Mouse (Mus musculus): ENCODE data around the gene Thap7.
"Not testable (repeated sequence)": the region's sequence is repeated elsewhere in the genome, so short reads cannot be mapped to it uniquely, and the experiment has no call there.

The Thap7 gene

DNA sequence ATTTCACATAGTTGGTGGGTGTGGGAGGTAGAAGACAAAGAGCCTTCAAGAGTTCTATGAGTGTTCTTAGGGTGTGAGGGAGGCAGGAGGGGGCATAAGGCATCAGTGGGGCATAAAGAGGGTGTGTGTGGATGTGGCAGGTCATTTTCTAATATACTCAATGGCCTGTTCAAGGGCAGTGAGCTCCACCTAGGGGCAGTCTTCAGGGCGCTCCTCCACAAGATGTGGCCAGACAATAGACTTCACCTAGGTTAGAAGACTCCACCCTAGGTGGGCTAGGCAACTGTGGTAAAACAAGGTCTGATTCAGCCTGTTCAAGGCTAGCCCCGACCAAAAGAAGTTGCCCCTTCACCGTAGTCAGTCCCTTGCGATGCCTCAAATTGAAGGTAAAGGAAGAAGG lies 1.3 kb upstream of the Thap7 start:
- ATAC-seq (ENCODE audit: low TSS enrichment): no peak

DNA sequence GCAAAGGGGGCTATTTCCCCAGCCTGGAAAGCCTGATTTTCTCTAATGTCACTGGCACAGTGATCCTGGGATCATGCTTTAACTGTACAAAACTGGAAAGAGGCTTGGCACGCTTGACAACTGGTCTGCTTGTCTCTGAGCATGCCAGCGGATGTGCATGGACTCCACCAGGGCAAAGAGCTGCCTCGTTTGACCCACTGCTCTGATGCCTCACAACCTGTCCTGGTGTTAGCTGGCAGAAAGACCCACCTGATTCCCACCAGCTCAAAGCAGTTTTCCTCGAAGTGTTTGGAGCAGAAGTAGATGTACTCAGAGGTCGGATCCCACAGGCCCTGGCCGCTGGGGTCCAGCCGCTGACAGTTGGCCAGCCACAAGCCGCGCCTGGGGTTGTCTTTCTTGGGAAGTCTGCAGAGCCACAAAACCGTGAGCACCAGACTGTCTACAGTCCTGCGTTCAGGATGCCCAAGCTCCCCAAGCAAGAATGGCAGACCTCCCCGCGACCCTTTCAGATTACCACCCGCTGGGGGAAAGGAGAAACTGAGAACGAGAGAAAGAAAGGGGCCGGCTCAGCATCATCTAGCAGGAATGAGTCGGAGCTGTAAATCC lies 852 bp downstream of the Thap7 start:
- ATAC-seq (ENCODE audit: low TSS enrichment): no peak

DNA sequence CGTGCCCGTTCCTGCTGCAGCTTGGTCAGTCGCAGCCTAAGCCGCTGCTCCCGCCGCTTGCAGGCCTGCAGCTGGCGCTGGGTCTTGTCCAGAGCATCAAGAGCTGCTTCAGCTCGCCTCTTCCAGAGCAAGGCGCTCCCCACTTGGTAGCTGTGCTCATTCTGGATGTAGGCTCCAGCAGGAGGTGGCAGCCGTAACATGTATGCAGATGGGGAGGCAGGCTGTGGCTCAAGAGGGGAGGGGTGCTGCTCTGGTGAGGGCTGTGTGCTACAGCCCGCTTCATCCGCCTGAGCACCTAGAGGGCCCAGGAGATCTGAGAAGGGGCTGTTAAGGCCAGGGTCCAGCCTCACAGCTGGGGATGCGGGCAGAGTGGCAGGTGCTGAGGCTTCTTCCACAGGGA lies 2.7 kb downstream of the Thap7 start:
- ATAC-seq (ENCODE audit: low TSS enrichment): no peak

DNA sequence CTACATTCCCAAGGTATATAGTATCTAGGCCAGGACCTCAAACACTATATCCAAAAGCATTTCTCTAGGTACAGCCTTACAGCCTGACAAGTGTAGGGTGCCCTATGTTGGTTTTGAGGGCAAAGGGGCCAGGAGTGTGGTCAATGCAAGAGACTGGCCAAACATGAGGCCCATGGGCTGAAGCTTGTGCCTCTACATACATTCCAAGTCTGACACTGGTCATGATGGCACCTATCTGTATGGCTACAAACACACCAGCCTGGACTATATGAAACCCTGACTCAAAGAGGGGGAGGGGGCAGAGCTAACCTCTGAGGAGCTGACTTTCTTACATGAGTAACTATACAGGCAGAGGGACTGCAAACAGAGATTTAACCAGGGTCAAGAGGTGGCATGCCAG lies 3.3 kb downstream of the Thap7 start:
- no peak for ATAC-seq (ENCODE audit: low TSS enrichment)

DNA sequence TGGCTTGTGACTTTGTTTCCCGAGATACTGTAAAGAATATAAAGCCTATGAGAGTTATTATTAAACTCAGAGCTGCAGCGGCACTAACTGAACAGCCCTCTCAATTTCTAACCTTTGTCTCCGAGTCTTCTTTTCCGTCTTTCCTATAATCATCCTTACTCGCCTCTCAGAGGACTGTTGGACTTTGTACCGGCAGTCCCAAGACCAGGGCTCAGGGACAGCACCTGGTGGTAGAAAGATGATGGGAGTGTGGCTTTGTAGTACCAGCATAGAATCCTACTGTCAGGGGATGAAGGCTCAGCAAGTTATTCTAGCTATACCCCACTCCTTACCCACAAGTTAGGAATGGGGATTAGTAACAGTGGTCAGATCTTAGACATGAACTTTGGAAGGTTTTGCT lies 4.7 kb downstream of the Thap7 start:
- no peak for ATAC-seq (ENCODE audit: low TSS enrichment)

DNA sequence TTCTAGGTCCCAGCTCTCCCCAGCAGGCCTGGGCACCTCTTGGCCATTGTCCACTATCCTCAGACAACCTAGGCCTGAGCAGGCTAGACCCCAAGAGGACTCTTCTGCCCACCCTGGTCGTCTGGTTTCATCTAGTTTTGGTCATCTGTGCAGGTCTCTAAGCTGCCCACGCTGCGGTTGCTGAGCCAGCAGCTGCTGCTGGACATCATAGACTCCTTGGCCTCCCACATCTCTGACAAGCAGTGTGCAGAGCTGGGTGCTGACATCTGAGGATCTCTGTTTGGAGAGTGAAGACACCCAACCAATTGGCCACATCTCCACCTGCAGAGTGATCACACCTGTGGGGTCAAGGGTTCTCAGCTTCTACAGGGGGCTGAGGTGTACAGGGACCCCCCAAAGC lies 5.4 kb downstream of the Thap7 start:
- no peak for ATAC-seq (ENCODE audit: low TSS enrichment)

DNA sequence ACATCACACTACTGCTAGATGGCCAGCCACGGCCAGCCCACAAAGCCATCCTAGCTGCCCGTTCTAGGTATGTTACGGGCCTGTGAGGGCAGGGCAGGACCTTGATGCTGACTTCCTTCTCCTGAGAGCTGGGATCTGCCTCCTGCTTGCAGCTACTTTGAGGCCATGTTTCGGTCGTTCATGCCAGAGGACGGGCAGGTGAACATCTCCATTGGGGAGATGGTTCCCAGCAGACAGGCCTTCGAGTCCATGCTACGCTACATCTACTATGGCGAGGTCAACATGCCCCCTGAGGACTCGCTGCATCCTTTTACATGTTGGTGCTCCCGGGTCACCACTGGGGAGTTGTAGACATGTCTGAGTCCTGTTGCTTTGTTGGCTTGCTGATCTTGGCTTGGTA lies 6.8 kb downstream of the Thap7 start:
- no peak for ATAC-seq (ENCODE audit: low TSS enrichment)

DNA sequence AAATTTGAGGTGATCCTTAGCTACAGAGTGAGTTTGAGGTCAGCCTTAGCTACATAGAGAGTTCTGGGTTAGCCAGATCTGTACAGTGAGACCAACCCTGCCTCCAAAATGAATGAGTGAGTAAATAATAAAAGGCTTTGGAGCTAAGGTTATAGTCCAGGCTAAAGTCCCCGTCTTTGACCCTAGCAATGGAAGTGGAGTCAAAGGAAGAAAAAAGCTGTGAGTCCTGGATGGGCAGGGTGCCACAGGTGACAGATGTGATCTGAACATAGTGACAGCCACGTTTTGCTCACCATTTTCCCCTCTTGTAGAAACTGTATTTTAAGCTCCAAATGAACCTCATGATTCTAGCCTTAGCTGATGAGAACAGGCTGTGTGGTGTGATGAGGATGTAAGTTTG lies 12.0 kb downstream of the Thap7 start:
- no peak for ATAC-seq (ENCODE audit: low TSS enrichment)

DNA sequence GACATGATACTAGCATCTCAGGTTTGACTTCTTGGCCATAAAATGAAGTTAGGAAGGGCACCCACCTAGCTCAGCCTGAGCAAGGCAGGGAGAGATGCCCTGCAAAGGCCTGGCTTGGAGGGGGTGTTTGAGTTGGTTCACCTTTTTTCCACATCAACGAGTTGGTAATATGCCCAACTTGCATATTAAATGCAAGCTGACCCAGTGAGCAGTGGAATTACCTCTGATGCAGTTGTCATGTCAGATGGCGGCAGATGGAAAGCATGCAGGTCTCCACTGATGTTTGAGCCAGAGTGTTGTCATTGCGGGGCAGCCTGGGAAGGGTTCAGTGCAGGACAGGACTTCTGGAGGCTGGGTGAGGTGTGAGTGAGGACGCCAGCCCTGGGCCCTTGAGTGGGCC lies 19.5 kb downstream of the Thap7 start:
- no peak for ATAC-seq (ENCODE audit: low TSS enrichment)

DNA sequence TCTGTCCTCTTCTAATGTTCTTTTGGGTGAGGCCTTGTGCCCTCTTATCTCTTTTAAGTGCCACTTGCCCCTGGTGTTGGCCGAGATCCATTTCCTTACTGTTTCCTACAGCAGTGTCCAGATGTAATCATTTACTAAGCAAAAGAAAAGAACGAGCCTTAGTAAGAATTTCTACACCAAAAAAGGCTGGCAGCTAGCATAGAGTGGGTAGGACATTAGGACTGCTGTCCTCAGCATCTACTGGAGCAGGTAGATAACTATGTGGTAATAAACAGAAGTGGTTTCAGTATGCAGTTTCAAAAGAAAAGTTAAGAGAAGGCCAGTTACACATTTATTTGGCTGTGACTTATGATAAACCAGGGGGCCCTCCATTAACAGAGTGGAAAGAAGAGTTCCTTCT lies 20.2 kb downstream of the Thap7 start:
- no peak for ATAC-seq (ENCODE audit: low TSS enrichment)

DNA sequence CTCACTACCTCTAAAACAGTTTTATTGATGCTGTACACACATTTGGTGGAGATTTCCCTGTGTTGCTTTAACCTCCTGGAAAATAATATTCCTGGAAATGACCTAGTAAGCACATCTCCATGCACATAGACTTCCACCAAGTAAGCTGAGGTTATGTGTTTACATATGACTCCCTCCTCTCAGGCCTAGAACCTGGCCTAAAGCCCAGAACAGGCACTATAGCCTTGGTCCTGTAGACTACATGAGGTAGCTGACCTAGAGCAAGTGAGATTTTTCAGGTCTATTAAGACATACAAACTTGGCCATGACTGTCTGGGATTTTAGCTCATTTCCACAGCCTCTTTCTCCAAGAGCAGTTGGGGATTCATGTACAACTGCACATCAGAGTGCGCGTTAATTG lies 20.8 kb downstream of the Thap7 start:
- no peak for ATAC-seq (ENCODE audit: low TSS enrichment)

DNA sequence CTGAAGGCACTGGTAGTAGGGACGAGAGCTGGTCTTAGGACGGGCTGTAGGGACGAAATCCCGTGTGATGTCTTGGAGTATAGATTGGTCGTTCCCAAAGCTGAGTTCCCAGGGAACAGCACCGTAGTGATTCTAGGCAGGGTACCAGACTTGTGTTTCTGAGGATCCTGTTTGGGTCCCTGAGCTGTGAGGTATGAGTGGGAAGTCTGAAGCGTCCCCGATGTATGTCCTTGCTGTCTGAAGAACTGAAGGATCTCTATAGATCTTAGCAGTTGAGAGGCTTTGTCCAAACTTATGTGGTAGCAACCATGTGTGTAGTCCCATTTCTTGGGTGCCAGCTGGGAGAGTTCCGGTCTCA lies 21.7 kb downstream of the Thap7 start:
- ATAC-seq (ENCODE audit: low TSS enrichment): peak; percentile 17; the same call in 1 of the 2 replicates

DNA sequence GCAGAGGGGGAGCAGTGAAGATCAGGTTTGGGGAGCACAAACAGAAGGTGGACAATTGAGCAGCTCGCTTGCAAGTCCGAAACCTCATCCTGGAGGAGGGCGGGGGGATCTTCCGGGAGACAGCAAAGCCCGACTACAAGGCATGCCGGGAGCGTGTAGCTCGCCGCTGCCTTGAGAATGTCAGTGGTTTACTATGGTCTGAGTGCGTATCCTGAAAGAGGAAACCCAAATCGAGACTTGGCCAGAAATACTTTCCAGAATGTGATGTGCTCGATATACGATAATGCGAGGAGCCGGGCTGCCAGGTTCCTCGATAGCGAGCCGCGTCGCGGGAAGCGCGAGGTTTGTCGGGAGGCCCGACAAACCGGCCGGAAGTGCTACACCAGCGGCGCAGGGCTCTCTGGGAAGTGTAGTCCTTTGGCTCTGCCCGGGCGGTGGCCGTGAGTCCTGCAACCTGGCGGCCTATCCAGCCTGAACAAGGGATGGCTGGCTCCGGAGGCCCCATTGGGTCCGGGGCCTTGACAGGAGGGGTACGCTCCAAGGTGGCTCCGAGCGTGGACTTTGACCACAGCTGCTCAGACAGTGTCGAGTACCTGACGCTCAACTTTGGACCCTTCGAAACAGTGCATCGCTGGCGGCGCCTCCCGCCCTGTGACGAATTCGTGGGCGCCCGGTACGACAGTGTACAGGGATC lies 22.2 kb downstream of the Thap7 start, which contains the start of gene Lztr1:
Gene Lztr1 (plus strand): TSS at position 143 of the 694 bp plus-strand sequence.
- ATAC-seq (ENCODE audit: low TSS enrichment): peak; percentile 89

DNA sequence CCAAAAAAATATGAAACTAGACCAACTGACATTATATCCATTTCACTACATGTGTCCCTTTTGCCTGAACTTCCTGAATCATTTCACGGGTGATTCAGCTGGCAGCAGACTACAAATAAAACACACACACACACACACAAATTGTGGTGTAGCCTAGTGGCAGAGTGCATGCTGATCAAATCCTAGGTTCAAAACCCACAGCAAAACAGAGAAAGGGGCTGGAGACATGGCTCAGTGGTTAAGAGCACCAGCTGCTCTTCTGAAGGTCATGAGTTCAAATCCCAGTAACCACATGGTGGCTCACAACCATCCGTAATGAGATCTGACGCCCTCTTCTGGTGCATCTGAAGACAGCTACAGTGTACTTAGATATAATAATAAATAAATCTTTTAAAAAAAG lies 22.9 kb downstream of the Thap7 start:
- not testable (repeated sequence) for ATAC-seq (ENCODE audit: low TSS enrichment)

DNA sequence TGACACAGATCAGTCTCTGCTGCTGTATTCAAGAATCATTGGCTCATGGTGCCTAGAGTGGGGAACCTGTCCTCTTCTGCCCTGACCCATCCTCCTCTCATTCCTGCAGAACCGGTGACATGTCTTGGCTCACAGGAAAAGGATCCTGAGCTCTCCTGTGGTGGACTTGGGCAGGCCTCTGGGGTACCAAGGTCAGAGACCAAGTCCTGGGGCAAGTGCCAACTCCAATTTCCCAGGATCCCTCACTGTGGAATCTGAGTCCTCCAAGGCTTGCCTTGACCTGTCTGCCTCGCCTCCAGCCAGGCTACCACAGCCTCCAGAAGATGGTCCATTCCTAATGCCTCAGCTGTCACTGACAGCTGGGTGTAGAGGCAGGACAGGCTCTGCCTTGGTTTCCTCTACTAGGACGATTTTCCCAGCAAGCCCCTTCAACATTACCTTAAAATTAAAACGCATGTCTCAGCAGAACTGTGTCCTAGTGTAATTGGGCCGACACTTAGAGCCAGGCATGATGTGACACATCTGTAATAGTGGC lies 23.9 kb downstream of the Thap7 start:
- no peak for ATAC-seq (ENCODE audit: low TSS enrichment)

DNA sequence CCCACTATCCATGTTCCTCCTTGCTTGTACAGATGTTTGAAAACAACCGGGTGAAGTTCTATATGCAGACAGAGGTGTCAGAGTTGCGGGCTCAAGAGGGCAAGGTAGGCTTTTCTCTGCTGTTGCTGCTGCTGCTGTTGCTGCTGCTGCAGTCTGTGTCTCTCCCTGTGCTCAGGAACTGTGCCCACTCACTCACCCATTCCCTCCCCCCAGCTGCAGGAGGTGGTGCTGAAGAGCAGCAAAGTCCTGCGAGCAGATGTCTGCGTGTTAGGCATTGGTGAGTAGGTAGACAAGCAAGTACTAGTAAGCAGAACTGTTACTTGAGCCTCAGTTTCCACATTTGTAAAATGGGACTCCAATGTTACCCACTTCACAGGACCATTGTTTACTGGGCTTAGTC lies 28.3 kb downstream of the Thap7 start:
- ATAC-seq (ENCODE audit: low TSS enrichment): peak; percentile 53

DNA sequence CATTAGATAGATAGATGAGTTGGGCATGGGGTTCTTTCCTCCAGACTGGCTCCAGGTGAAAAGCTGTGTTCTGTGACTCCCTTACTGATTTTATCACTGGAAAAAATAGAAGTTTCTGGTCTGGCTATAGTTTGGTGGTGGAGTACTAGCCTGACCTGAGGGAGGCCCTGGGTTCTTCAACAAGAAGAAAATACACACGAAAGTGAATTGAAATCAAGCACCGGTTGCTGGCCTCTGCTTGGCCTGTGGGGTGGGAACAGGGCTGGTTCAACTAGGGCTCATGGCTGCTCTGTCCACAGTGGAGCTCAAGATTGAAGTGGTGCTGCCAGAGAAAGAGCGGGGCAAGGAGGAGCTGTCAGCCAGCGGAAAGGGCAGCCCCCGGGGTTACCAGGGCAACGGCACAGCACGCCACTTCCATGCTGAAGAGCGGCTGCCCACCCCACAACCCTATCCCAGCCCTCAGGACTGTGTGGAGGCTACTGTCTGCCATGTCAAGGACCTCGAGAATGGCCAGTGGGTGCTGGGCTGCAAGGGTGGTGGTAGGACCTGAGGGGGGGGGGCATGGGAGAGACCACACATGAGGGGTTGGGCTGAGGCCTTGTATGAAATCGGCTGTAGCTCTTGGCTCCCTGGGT lies 31.6 kb downstream of the Thap7 start:
- no peak for ATAC-seq (ENCODE audit: low TSS enrichment)

DNA sequence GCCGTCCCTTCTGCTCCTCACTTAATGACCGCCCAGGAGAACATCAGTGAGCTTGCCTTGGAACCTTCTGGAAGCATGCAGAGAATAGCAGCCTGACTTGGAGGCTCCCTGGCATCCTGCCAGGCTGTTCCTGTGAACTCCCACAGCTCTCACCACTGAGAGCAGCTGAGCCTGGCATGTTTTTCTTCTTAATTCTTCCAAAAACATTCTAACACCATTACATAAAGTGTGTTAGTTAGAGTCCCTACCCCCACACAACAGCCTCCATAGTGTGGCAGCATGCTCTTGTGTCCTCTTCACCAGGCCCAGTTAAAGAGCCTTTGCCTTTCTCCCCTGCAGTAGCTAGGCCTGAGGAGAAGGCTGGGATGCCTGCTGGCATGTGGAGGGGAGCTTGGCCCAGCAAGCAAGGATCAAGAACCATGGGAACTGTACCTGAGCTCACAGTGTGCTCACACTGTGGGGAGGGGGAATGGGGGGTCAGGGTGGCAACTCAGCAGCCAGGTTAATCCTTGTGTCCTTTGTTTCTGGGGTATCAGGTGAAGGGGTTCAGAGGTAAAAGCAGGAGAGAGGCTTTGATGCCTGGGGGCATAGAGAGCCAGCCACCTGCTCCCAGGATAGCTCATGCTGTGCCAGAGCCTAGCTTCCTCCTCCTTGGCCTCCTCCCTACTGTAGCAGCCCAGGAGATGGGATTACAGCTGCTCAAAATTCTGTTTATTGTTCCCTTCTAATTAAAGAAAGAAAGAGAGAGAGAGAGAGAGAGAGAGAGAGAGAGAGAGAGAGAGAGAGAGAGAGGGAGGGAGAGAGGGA lies 34.2 kb downstream of the Thap7 start:
- ATAC-seq (ENCODE audit: low TSS enrichment): peak; percentile 75

DNA sequence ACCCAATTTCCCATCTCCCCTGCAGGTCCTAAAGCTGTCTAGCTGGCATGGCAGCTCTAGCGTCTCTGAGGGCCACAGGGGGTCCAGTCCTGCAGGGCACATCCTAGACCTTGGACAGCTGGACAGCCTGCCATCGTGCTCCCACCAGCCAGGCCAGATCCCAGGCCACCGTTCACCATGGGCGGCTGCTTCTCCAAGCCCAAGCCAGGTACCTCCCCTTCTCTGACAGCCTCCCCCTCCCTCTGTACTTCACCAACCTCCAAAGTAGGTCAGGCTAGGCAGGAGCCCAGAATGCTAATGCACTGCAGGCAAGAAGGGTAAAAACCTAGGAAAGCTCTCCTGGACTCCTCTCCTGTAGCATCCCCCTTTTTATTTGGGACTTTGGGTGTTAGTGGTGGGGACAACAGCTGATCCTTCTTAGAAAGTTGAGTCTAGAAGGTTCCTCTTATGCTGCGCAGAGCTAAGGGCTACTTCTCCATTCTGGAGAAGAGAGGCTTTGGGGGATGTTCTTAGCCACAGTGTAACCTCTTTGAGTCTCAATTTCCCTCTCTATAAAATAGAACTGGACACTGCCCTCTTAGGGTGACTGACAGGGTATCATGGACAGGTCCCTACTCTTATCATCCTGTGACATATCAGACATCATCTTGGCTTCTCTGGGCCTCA lies 38.9 kb downstream of the Thap7 start:
- peak; percentile 66 for ATAC-seq (ENCODE audit: low TSS enrichment)

DNA sequence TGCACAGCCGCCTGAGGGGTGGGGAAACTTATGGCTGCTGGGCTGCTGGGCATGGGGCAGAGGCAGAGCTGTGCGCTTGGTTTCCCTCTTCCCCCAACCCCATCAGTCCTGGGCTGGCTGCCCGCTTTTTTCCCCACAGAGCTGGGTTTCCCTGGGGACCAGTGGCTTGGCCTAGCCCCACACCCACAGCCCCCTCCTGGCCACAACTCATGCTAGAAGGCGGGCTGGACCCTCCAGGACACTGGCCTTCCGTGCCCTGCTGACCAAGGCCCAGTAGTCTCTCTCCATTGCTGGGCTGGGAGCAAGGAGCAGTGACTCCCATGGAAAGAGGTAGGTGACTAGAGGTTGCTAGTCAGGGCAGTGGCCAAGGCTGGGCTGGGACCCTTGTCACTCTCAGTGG lies 39.8 kb downstream of the Thap7 start:
- no peak for ATAC-seq (ENCODE audit: low TSS enrichment)

DNA sequence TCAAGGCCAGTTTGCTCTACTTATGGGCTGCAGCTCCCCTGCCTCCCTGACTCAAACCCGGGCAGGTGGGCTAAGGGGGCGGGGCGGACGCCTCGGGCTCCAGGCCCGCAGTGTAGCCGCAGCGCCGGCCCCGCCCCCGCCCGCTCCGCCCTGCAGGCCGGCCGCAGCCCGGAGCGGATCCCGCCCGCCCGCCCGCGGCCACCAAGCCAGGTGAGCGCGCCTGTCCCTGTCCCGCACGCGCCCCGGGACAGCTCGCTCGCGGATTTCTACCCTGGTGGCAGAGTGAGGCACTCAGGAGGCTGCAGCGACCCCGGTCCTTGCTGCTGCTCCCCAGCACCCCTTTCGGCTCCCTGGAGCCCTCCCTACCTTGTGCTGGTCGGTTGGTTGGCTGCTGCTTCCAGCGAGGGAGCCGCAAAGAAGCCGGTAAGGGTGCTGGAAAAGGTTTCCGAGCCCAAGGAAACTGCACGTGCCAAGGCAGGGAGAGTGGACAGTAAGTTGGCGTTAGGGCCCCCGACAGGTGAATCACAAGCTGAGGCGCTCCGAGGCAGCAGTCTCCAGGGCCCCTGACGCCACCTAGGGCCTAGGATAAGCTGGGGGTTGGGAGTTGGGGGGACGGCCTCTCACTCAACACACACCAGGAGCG lies 41.3 kb downstream of the Thap7 start, which contains the start of gene Aifm3:
Gene Aifm3 (plus strand): TSS at position 143 of the 643 bp plus-strand sequence.
- ATAC-seq (ENCODE audit: low TSS enrichment): no peak

Measured in frontal cortex, adult (tissue).